Mouse (Mus musculus) spleen, postnatal 4 days (tissue): ENCODE measurements at regions not wholly inside any gene's neighbourhood (a gene's known extent, or its start where the extent isn't known, plus 50 kb on each side); places are given as distances from the start of the nearest gene placed in this dataset.

Source experiments
- DNase-seq, 2 experiments: peaks; one replicate each; pipeline ENCODE4 v3.0.0; 2022; ENCODE audit warnings: low spot score in 2 of 2

GRCm38 (mm10) chr15:61770721-61771542 lies 848.1 kb upstream of the A1bg start:
- no peak for DNase-seq

DNA sequence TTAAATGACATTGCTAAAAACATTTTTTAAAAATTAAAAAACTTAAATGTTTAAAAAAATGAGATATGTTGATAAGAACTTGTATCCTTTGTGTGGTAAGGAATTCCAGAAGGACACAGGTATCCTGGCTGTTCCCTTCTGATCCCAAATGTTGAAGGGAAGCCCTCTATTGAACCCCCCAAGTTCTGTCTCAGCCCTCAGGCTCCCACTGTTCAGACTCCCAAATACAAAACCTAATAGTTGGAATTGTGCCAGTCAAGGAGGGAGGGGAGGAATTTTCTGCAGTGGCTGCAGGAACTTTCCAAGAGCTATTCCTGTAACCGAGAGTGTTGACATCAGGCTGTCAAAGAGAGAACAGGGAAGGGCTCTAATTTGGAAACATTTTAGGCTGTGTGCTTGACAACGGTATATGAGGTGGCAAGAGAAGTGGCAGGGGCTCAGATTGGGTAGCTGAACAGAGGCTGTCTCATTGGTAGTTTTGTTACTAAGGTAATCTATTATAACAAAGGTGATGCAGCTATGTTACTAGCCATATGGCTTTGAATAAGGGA lies 843.8 kb upstream of the A1bg start:
- no peak for DNase-seq

DNA sequence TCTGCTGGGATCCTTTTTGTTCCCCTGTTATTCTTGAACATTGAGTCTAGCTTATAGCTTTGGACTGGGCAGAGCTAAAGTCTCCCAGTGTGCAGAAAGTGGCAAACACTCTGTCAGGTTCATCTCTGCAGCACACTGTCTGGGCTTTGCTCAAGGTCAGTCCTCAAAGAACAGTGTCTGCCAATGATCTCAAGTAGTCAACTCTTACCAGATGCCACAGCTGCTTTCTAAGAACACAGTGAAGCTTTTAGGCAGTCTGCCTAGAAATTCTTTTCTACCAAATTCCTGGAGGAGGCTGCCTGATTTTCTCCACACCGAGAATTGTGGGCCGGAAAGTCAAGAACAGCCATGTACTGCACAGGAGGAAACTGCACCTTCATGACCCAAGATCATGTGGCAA lies 831.0 kb upstream of the A1bg start:
- no peak for DNase-seq

DNA sequence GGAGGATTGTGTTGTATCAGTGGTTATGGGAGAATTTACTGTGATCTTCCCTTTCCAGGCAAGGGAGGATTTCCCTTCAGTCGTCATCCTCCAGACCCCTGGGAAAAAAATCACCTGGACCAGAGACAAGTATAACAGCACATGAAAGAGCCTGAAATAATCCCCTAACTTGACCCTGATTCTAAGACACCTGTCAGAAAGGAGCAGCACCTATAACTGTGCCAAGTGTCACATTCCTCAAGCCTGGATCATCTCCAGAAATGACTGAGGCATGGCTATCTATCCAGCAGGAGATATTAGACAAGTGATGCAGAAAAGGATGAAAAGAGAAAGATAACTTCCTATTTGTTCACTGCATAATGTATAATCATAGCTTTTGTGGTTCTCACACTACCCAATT lies 800.9 kb upstream of the A1bg start:
- DNase-seq: no peak

GRCm38 (mm10) chr15:61718486-61718885 lies 795.7 kb upstream of the A1bg start:
- DNase-seq: no peak

- DNase-seq: no peak
These were observed 794.4 kb upstream of the A1bg start for GRCm38 (mm10) chr15:61717216-61717615.

GRCm38 (mm10) chr15:61713953-61714352 lies 791.1 kb upstream of the A1bg start:
- no peak for DNase-seq

GRCm38 (mm10) chr15:61708928-61709327 lies 786.1 kb upstream of the A1bg start:
- DNase-seq: no peak

DNA sequence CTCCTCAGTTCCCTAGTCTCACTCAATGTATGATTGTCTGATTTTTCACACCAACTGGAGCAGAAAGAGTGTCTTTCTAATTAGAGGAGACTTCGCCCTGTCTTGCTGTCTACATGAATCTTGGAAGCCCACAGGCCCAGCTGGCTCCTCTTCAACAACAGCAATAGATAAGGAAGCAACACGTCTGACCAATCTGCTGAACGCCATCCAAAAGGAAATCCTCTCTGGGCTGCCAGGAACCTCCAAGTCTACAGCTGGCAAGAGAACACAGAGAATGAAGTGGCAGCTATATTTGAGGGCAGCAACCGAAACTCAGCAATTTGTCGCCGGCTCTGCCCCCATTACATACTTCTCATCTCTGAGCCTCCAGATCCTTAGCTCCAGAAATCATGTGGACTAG lies 785.1 kb upstream of the A1bg start:
- DNase-seq: no peak

DNA sequence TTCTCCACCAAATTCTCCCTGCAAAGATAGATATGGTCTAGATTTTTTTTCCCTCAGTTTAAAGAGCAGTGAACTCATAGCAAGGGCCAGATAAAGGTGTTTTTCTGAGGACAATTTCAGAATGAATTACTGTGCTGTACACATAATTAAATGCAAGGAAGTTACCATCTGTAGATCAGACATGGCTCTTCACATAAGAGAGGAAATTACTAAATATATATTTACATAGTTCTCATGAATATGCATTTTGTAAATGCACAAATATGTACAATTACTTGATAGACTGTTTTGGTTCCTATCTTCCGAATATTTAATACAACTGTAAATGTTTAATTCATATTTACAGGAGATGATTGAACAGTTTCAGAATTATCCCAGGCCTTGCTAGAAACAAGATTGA lies 769.9 kb upstream of the A1bg start:
- no peak for DNase-seq

- DNase-seq: no peak
These were observed 767.6 kb upstream of the A1bg start for GRCm38 (mm10) chr15:61690425-61690824.

- DNase-seq: no peak
These were observed 767.1 kb upstream of the A1bg start for GRCm38 (mm10) chr15:61689776-61690397.

- no peak for DNase-seq
These were observed 760.2 kb upstream of the A1bg start for GRCm38 (mm10) chr15:61682968-61683367.

- no peak for DNase-seq
These were observed 747.7 kb upstream of the A1bg start for GRCm38 (mm10) chr15:61670556-61670955.

- DNase-seq: no peak
These were observed 737.8 kb upstream of the A1bg start for GRCm38 (mm10) chr15:61660581-61660980.

DNA sequence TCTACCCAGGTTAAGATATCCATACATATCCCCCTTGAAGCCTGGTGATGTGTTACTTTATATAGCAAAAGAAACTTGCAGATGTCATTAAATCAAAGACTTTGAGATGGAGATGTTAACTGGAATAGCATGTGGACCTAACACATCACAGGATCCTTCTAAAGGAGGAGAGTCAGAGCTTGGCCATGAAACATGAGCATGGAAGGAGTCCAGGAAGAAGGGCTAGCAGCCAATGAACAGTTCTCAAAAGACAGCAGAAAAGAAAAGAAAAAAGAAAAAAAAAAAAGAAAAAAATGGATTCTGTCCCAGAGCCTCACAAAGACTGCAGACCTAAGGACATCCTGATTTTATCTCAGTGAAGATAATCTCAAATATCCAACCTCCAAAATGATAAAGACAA lies 734.1 kb upstream of the A1bg start:
- no peak for DNase-seq

DNA sequence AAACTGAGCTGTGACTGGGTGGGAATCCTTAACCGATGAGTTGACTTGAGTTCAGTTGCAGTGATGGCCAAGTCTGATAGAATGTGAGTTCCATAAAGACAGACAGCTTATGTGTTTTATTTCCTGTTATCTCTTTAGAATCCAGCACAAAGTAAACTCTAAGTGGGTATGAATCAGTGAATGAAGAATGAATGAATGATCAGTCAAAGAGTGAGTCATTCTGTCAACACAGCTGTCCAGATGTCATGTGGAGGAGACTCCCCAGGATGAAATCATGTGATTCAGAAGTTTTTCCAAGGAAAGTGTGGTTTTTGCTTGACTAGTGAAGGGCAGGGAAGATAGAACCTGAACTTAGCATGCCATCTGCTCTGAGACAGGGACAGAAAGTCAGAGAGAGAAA lies 732.0 kb upstream of the A1bg start:
- DNase-seq: no peak

DNA sequence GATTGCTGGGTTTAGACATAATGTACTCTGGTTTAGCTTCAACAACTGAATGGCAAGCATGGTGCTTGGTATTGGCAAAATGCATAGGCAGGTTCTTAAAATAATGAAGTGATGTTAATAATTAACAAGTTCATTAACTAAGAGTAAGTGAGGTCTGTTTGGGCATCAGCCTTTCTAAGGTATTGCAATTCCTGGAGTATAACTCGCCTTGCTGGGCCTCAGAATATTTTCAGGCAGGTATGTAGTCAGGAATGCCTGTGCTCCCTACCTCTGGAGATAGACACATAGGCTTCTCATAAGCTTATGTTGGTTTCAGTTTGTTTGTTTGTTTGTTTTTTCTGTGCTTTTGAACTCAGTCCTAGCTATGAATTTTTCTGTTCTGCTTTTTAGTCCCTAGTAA lies 731.0 kb upstream of the A1bg start:
- no peak for DNase-seq

DNA sequence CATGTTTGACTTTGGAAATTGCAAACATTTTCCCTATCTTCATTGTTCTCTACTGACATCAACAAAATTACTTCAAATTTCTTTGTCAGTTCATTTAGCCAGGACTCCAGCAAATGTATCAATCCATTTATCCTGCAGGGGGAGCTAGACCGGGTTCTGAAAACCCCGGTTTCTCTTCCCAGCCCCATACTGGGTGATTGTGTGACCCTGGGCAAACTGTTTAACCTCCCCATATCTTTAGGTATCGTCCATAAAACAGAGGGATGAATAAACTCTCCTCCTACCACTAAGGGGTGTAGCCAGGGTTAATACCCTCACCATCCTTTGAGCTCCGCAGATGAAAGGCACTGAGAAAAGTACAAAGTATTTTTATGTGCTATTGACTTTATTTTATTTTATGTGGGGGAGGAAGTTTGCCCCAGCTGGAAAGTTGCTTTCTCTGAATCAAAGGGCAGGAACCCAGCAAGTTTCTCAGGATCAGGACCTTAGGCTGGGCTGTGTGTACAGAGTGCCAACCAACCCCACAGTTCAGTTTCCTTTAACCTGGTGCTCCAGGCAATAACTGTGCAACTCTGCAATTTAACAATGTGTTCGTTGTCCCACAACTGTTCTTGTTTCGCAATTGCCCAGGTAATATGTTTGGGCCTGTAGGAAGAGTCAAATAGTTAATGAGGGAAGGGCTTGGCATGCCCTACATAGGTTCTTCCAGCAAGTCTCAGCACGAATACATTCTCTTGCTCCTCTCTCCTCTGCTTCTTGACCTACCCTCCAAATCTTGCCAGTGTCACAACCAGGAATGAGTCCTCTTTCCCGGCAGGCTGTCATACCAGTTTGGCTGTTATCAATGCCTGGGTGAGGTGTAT lies 696.1 kb upstream of the A1bg start:
- DNase-seq: no peak

- DNase-seq: peak in 1 of 2 experiments; percentile 19
These were observed 687.9 kb upstream of the A1bg start for GRCm38 (mm10) chr15:61610662-61611061.

DNA sequence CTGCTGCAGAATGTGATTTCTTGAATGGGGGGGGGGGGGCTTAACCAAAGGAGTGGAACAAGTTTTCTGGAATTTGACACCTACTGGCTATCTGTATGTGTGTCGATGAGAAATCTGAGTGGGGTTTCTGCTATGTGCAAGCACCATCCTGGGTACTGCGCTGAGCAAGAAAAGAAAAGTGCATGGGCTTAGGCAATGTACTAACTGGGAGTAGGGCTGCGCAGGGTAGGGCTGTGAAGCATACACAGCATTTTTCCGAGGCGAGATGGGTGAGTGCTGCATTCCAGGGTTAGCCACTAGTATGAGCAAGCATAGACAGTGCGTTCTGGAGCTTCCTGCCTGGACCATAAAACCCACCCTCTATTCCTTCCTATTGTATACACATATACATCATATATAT lies 686.8 kb upstream of the A1bg start:
- DNase-seq: no peak

- no peak for DNase-seq
These were observed 685.5 kb upstream of the A1bg start for GRCm38 (mm10) chr15:61608301-61608731.
